Mouse (Mus musculus) heart, embryonic 10.5 days (tissue): ENCODE measurements around the gene Tle1. TPM values are rescaled to one million over a fixed set of nuclear protein-coding genes. Genes with fewer than 3 reads are reported as not detected.
A peak's percentile ranks its signal among the peaks of the same experiment; 100 is the strongest.

Source experiments
- DNase-seq: peaks from one replicate; pipeline ENCODE4 v3.0.0-alpha.2; 2017; ENCODE audit warnings: low spot score
- H3K27ac ChIP-seq: fragments of 300-500 bp; sonication (generic); 2 replicates; pipeline ENCODE4 v1.5.1; 2016; ENCODE audit warnings: mild to moderate bottlenecking
- H3K27me3 ChIP-seq: fragments of 300-500 bp; sonication (generic); 2 replicates; pipeline ENCODE4 v1.6.1; 2016; ENCODE audit warnings: mild to moderate bottlenecking; ENCODE audit not compliant: poor library complexity, insufficient read depth, severe bottlenecking
- H3K36me3 ChIP-seq: fragments of 300-500 bp; sonication (generic); 2 replicates; pipeline ENCODE4 v1.6.1; 2016; ENCODE audit warnings: mild to moderate bottlenecking, moderate library complexity
- H3K4me1 ChIP-seq: fragments of 300-500 bp; sonication (generic); 2 replicates; pipeline ENCODE4 v1.6.1; 2016; ENCODE audit warnings: mild to moderate bottlenecking
- H3K4me3 ChIP-seq: fragments of 300-500 bp; sonication (generic); 2 replicates; pipeline ENCODE4 v1.5.1; 2016; ENCODE audit warnings: mild to moderate bottlenecking, moderate library complexity
- H3K9me3 ChIP-seq: fragments of 300-500 bp; sonication (generic); 2 replicates; pipeline ENCODE4 v1.6.1; 2016; ENCODE audit warnings: mild to moderate bottlenecking, moderate library complexity
- WGBS: fragments of 180-500 bp; shearing (Covaris S2); methylation state at CpG from one replicate; pipeline ENCODE4 v1.1.7; 2016; 5-methylcytosine and 5-hydroxymethylcytosine counted together
- polyA plus RNA-seq: library from polyadenylated mRNA; unstranded; fragments of >200 nt; fragmentation: Nextera tagmentation; extraction: Ambion mirVana; gene quantifications from 2 replicates; pipeline ENCODE4 v1.2.1, GENCODE M21; 2016

Tle1 gene
- 7.6 and 19.1 TPM in 2 replicates for polyA plus RNA-seq

GRCm38 (mm10) chr4:72200559-72201409 lies at the start of gene Tle1:
TSS of gene Tle1 (minus strand) at chr4:72200919.
- no peaks in the 10 kb centered on the region for H3K36me3 ChIP-seq
- no peaks in the 10 kb centered on the region for H3K9me3 ChIP-seq
- under 1% methylated on average over 107 of the region's 107 CpGs for WGBS
- H3K4me3 ChIP-seq, result peak within 1 kb of the TSS; percentile 80
- H3K4me1 ChIP-seq, result no peaks in the 10 kb centered on the region
- H3K27me3 ChIP-seq, result peaks cover 47% of the 10 kb centered on the region
- H3K27ac ChIP-seq, result peak within 1 kb of the TSS; percentile 90
- DNase-seq, result peak; percentile 99

- DNase-seq, result no peak
- no peaks in the 10 kb centered on the region for H3K36me3 ChIP-seq
- no peaks in the 10 kb centered on the region for H3K4me1 ChIP-seq
- H3K9me3 ChIP-seq, result no peaks in the 10 kb centered on the region
- WGBS, result 47% methylated on average over 4 of the region's 4 CpGs
- H3K4me3 ChIP-seq, result no peak overlapping the region
- H3K27ac ChIP-seq, result no peak overlapping the region
- no peaks in the 10 kb centered on the region for H3K27me3 ChIP-seq
These were observed 33.0 kb upstream of the Tle1 start for GRCm38 (mm10) chr4:72233584-72234219.

- no peaks in the 10 kb centered on the region for H3K4me1 ChIP-seq
- no peaks in the 10 kb centered on the region for H3K9me3 ChIP-seq
- DNase-seq, result no peak
- no peak overlapping the region for H3K27ac ChIP-seq
- H3K27me3 ChIP-seq, result no peaks in the 10 kb centered on the region
- H3K4me3 ChIP-seq, result no peak overlapping the region
- WGBS, result 63% methylated on average over 3 of the region's 3 CpGs
- H3K36me3 ChIP-seq, result no peaks in the 10 kb centered on the region
These were observed 31.5 kb upstream of the Tle1 start for GRCm38 (mm10) chr4:72232206-72232605.

GRCm38 (mm10) chr4:72230832-72231231 lies 30.1 kb upstream of the Tle1 start:
- Histone ChIP-seq H3K4me1 (no peaks in the 10 kb centered on the region), H3K36me3 (no peaks in the 10 kb centered on the region), H3K9me3 (no peaks in the 10 kb centered on the region), H3K27ac (no peak overlapping the region), H3K4me3 (no peak overlapping the region), H3K27me3 (no peaks in the 10 kb centered on the region)
- no peak for DNase-seq

- Histone ChIP-seq H3K36me3 (no peaks in the 10 kb centered on the region), H3K27ac (no peak overlapping the region), H3K4me3 (no peak overlapping the region), H3K4me1 (no peaks in the 10 kb centered on the region), H3K9me3 (no peaks in the 10 kb centered on the region), H3K27me3 (no peaks in the 10 kb centered on the region)
- WGBS, result 77% methylated on average over 3 of the region's 3 CpGs
- DNase-seq, result no peak
These were observed 20.9 kb upstream of the Tle1 start for GRCm38 (mm10) chr4:72221629-72222028.

GRCm38 (mm10) chr4:72204420-72205045 lies 3.8 kb upstream of the Tle1 start:
- no peaks in the 10 kb centered on the region for H3K4me1 ChIP-seq
- peaks cover 34% of the 10 kb centered on the region; the same call in 1 of the 2 replicates for H3K27me3 ChIP-seq
- no peak overlapping the region for H3K4me3 ChIP-seq
- no peak for DNase-seq
- H3K9me3 ChIP-seq, result no peaks in the 10 kb centered on the region
- H3K27ac ChIP-seq, result no peak overlapping the region
- WGBS, result 33% methylated on average over 6 of the region's 6 CpGs
- no peaks in the 10 kb centered on the region for H3K36me3 ChIP-seq

GRCm38 (mm10) chr4:72201521-72201991 lies 837 bp upstream of the Tle1 start:
- Histone ChIP-seq H3K4me1 (no peaks in the 10 kb centered on the region), H3K27ac (peak overlapping the region; percentile 90)
- peak; percentile 78 for DNase-seq

GRCm38 (mm10) chr4:72199571-72200558 lies 854 bp downstream of the Tle1 start:
- WGBS, result under 1% methylated on average over 103 of the region's 103 CpGs
- peaks cover 3% of the 10 kb centered on the region; the same call in 1 of the 2 replicates for H3K4me1 ChIP-seq
- peaks cover 49% of the 10 kb centered on the region for H3K27me3 ChIP-seq
- peak; percentile 87 for DNase-seq
- H3K9me3 ChIP-seq, result no peaks in the 10 kb centered on the region
- H3K36me3 ChIP-seq, result no peaks in the 10 kb centered on the region
- peak overlapping the region; percentile 90 for H3K27ac ChIP-seq
- peak overlapping the region; percentile 80 for H3K4me3 ChIP-seq

More at GRCm38 (mm10) chr4:72201521-72201991, 837 bp upstream of the Tle1 start:
- Histone ChIP-seq H3K9me3 (no peaks in the 10 kb centered on the region), H3K36me3 (no peaks in the 10 kb centered on the region), H3K4me3 (peak overlapping the region; percentile 80), H3K27me3 (peaks cover 46% of the 10 kb centered on the region)
- WGBS, result under 1% methylated on average over 24 of the region's 24 CpGs

GRCm38 (mm10) chr4:72198877-72199411 lies 1.8 kb downstream of the Tle1 start:
- 2% methylated on average over 22 of the region's 22 CpGs for WGBS
- Histone ChIP-seq H3K27me3 (peaks cover 56% of the 10 kb centered on the region), H3K4me1 (peaks cover 3% of the 10 kb centered on the region; the same call in 1 of the 2 replicates), H3K27ac (peak overlapping the region; percentile 90), H3K9me3 (no peaks in the 10 kb centered on the region), H3K36me3 (no peaks in the 10 kb centered on the region), H3K4me3 (peak overlapping the region; percentile 80)
- DNase-seq, result peak; percentile 91

GRCm38 (mm10) chr4:72197888-72198605 lies 2.7 kb downstream of the Tle1 start:
- Histone ChIP-seq H3K27ac (no peak overlapping the region; the same call in 1 of the 2 replicates), H3K27me3 (peaks cover 48% of the 10 kb centered on the region), H3K36me3 (no peaks in the 10 kb centered on the region), H3K4me1 (peaks cover 3% of the 10 kb centered on the region; the same call in 1 of the 2 replicates), H3K9me3 (no peaks in the 10 kb centered on the region), H3K4me3 (peak overlapping the region; percentile 80)
- DNase-seq, result no peak
- WGBS, result 34% methylated on average over 7 of the region's 7 CpGs

- peaks cover 7% of the 10 kb centered on the region; the same call in 1 of the 2 replicates for H3K4me1 ChIP-seq
- 53% methylated on average over 6 of the region's 6 CpGs for WGBS
- no peak overlapping the region for H3K27ac ChIP-seq
- no peak for DNase-seq
- H3K4me3 ChIP-seq, result no peak overlapping the region
- H3K9me3 ChIP-seq, result no peaks in the 10 kb centered on the region
- no peaks in the 10 kb centered on the region for H3K36me3 ChIP-seq
- peaks cover 68% of the 10 kb centered on the region for H3K27me3 ChIP-seq
These were observed 5.4 kb downstream of the Tle1 start for GRCm38 (mm10) chr4:72195116-72195835.
